Mouse (Mus musculus) olfactory bulb, adult 2 months (tissue): ENCODE data around the gene Fars2. TPM values are rescaled to one million over a fixed set of nuclear protein-coding genes. Genes with fewer than 3 reads are reported as not detected.
"Not testable (repeated sequence)": the region's sequence is repeated elsewhere in the genome, so short reads cannot be mapped to it uniquely, and the experiment has no call there.

Experiments used
- H3K27ac ChIP-seq: fragments of 200-500 bp; 2 replicates; pipeline ENCODE4 v1.5.1; 2012; ENCODE audit warnings: low read depth, low read length; ENCODE audit not compliant: insufficient read depth
- H3K4me1 ChIP-seq: fragments of 200-500 bp; 2 replicates; pipeline ENCODE4 v1.6.1; 2012; ENCODE audit warnings: low read length; ENCODE audit not compliant: control insufficient read depth, insufficient read depth
- H3K4me3 ChIP-seq: fragments of 200-500 bp; 2 replicates; pipeline ENCODE4 v1.5.1; 2012; ENCODE audit warnings: mild to moderate bottlenecking, low read depth, low read length, moderate library complexity; ENCODE audit not compliant: insufficient read depth
- CTCF ChIP-seq: fragments of 200-500 bp; IDR thresholded peaks from 2 replicates; pipeline ENCODE4 v1.5.1; 2012; ENCODE audit warnings: low read depth, mild to moderate bottlenecking, low read length, moderate library complexity; ENCODE audit not compliant: insufficient read depth
- POLR2A ChIP-seq: fragments of 200-500 bp; IDR thresholded peaks from 2 replicates; pipeline ENCODE4 v1.6.1; 2012; ENCODE audit warnings: mild to moderate bottlenecking, low read depth, low read length, moderate library complexity; ENCODE audit not compliant: insufficient read depth
- WGBS: fragments of 180-500 bp; shearing (Covaris S2); methylation state at CpG from one replicate; pipeline ENCODE4 v1.1.7; 2018; 5-methylcytosine and 5-hydroxymethylcytosine counted together
- polyA plus RNA-seq: library from polyadenylated mRNA; stranded (reverse); fragments of >200 nt; gene quantifications from 2 replicates; pipeline ENCODE4 v1.2.4, GENCODE M21; 2012; ENCODE audit warnings: low replicate concordance; ENCODE audit not compliant: missing spikeins, insufficient read depth, insufficient read length

The Fars2 gene
- polyA plus RNA-seq, 1 experiment, result not detected

GRCm38 (mm10) chr13:36156340-36156931, 39.2 kb downstream of the Fars2 start:
- H3K4me3 ChIP-seq, result no peak overlapping the region
- TF ChIP-seq CTCF, result no peak
- TF ChIP-seq POLR2A, result no peak
- no peak overlapping the region for H3K27ac ChIP-seq
- H3K4me1 ChIP-seq, result no peaks in the 10 kb centered on the region
- WGBS, result 70% methylated on average over 7 of the region's 7 CpGs

GRCm38 (mm10) chr13:36163411-36163810, 46.2 kb downstream of the Fars2 start:
- H3K27ac ChIP-seq, result no peak overlapping the region
- H3K4me1 ChIP-seq, result no peaks in the 10 kb centered on the region
- H3K4me3 ChIP-seq, result no peak overlapping the region
- WGBS, result 89% methylated on average over 5 of the region's 5 CpGs
- TF ChIP-seq POLR2A, result no peak
- TF ChIP-seq CTCF, result no peak

GRCm38 (mm10) chr13:36163898-36164297, 46.7 kb downstream of the Fars2 start:
- H3K27ac ChIP-seq, result no peak overlapping the region
- no peak overlapping the region for H3K4me3 ChIP-seq
- H3K4me1 ChIP-seq, result no peaks in the 10 kb centered on the region
- TF ChIP-seq POLR2A (no peak), CTCF (no peak)
- WGBS, result 80% methylated on average over 1 of the region's 1 CpGs

GRCm38 (mm10) chr13:36172981-36173380, 55.8 kb downstream of the Fars2 start:
- H3K27ac ChIP-seq, H3K4me1 ChIP-seq, H3K4me3 ChIP-seq: not testable (repeated sequence)
- WGBS, result 79% methylated on average over 2 of the region's 2 CpGs

GRCm38 (mm10) chr13:36174101-36174500, 56.9 kb downstream of the Fars2 start:
- WGBS, result 96% methylated on average over 5 of the region's 5 CpGs
- TF ChIP-seq POLR2A (no peak), CTCF (no peak)
- H3K4me1 ChIP-seq, result no peaks in the 10 kb centered on the region

GRCm38 (mm10) chr13:36174772-36175171, 57.6 kb downstream of the Fars2 start:
- Histone ChIP-seq H3K27ac (no peak overlapping the region), H3K4me1 (no peaks in the 10 kb centered on the region), H3K4me3 (no peak overlapping the region)
- TF ChIP-seq POLR2A (no peak), CTCF (no peak)
- 95% methylated on average over 4 of the region's 4 CpGs for WGBS

More at GRCm38 (mm10) chr13:36174101-36174500, 56.9 kb downstream of the Fars2 start:
- Histone ChIP-seq H3K27ac (no peak overlapping the region), H3K4me3 (no peak overlapping the region)

- WGBS, result 64% methylated on average over 2 of the region's 2 CpGs
- H3K4me3 ChIP-seq, result no peak overlapping the region
- no peak overlapping the region for H3K27ac ChIP-seq
- TF ChIP-seq CTCF (no peak), POLR2A (no peak)
- H3K4me1 ChIP-seq, result no peaks in the 10 kb centered on the region
These were observed 64.0 kb downstream of the Fars2 start for GRCm38 (mm10) chr13:36181231-36181630.

GRCm38 (mm10) chr13:36190577-36190976, 73.4 kb downstream of the Fars2 start:
- TF ChIP-seq POLR2A (no peak), CTCF (no peak)
- no peak overlapping the region for H3K4me3 ChIP-seq
- WGBS, result 94% methylated on average over 2 of the region's 2 CpGs
- no peaks in the 10 kb centered on the region for H3K4me1 ChIP-seq
- H3K27ac ChIP-seq, result no peak overlapping the region

- no peak for TF ChIP-seq CTCF
- TF ChIP-seq POLR2A, result no peak
- Histone ChIP-seq H3K4me1 (no peaks in the 10 kb centered on the region), H3K27ac (no peak overlapping the region), H3K4me3 (no peak overlapping the region)
- 73% methylated on average over 5 of the region's 5 CpGs for WGBS
These were observed 76.4 kb downstream of the Fars2 start for GRCm38 (mm10) chr13:36193484-36194113.
